Mouse (Mus musculus): ENCODE measurements around the gene Bcas3. TPM values are rescaled to one million over a fixed set of nuclear protein-coding genes. Genes with fewer than 3 reads are reported as not detected.
A peak's percentile ranks its signal among the peaks of the same experiment; 100 is the strongest.

Bcas3 gene
- polyA plus RNA-seq, 1 experiment from 2014 or later = 18.2 TPM

DNA sequence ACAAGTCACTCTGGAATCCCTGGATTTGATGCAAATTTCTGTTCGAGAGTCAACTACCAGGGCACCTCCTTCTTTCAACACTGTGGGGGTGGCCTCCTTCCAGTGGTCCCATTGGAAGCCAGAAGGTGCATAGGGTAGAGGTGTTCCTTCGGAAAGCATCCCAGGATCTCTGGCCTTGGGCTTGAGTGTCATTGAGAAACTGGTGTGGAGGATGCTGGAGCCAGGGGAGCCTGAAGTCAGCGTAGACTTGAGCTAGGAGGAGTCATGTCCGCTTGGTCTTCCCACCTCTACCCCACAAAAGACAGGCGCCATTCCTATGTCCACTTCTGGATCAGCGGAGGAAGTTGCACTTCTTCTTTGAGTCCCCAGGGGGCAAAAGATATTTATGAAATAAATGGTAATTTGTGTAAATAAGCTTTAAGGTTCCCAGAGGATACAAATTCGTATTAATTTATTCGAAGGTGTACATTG, 488.3 kb downstream of the Bcas3 start:
- peaks cover 100% of the 10 kb centered on the region for H3K27me3 ChIP-seq (replicated peaks)
- ATAC-seq = no peak
- H3K4me2 ChIP-seq = peak overlapping the region; percentile 64; the same call in 1 of the 2 replicates
- peaks cover 52% of the 10 kb centered on the region for H3K4me1 ChIP-seq
- no peak overlapping the region for H3K9ac ChIP-seq
- H3K4me3 ChIP-seq = peak overlapping the region; percentile 43; the same call in 1 of the 2 replicates
- no peaks in the 10 kb centered on the region for H3K36me3 ChIP-seq
- 7% methylated on average over 8 of the region's 8 CpGs for WGBS (ENCODE audit: insufficient replicate concordance)
- no peak overlapping the region for H3K27ac ChIP-seq
- H3K9me3 ChIP-seq (replicated peaks) = no peaks in the 10 kb centered on the region

DNA sequence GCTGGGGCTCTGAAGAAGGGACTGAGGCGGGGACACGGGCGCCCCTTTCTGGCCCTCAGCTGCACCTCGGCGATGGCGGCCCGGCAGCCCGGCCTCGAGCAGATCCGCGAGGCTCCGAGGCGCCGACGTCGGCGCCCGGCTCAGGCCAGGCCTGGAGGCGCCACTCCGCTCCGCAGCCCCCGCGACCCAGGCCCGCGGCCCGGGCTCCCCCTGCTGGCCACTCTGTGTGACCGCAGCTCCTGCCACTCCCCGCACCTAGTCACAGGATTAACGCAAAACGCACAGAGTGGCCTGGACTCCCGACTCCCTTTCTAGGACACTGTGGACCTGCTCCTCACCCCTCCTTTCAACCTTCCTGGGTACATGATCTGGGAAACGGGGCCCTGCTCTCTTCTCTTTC, 489.0 kb downstream of the Bcas3 start:
- ATAC-seq = peak; percentile 14; the same call in 1 of the 2 replicates
- Histone ChIP-seq H3K9ac (no peak overlapping the region), H3K4me1 (peaks cover 49% of the 10 kb centered on the region), H3K4me2 (peak overlapping the region; percentile 64), H3K36me3 (no peaks in the 10 kb centered on the region), H3K4me3 (peak overlapping the region; percentile 43), H3K9me3 (replicated peaks) (no peaks in the 10 kb centered on the region), H3K27me3 (replicated peaks) (peaks cover 100% of the 10 kb centered on the region), H3K27ac (no peak overlapping the region)
- WGBS (ENCODE audit: insufficient replicate concordance) = under 1% methylated on average over 24 of the region's 32 CpGs

DNA sequence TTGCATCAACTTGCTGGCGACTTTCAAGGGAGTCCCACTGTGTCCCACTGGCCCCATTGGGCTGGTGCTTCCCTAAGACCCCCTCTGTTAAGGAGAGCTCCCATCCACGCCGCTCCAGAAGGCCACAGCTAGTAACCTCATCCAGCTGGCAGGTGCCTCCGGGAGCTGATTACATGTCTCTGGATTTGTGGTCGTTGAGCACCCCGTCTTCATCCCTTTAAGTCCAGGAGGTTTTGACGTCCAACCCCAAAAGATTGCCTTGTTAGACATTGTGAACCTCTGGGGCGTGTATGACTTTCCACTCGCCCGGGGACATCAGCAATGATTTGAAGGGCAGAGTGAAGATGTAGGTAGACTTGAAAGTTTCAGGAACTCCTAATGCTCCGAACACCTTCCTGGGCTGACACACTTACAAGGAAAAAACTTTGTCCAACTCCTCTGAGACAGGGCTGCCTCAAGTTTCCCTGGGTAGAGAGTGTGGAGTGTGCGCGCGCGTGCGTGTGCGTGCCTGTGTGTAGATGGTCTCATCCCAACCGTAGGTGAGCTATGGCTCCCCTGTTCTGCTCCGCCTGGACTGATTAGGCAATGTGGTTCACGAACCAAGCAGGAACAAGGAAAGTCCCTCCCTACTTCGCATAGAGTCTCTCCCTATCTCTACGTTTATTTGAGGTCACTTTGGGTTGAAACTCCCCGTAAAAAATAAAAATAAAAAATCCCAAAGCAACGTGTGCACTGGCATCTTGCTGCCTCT, 489.8 kb downstream of the Bcas3 start:
- Histone ChIP-seq H3K36me3 (no peaks in the 10 kb centered on the region), H3K4me3 (peak overlapping the region; percentile 51), H3K4me2 (peak overlapping the region; percentile 81), H3K27me3 (replicated peaks) (peaks cover 99% of the 10 kb centered on the region), H3K9ac (no peak overlapping the region), H3K9me3 (replicated peaks) (no peaks in the 10 kb centered on the region), H3K27ac (no peak overlapping the region), H3K4me1 (peaks cover 43% of the 10 kb centered on the region)
- ATAC-seq = no peak
- WGBS (ENCODE audit: insufficient replicate concordance) = 6% methylated on average over 24 of the region's 24 CpGs

DNA sequence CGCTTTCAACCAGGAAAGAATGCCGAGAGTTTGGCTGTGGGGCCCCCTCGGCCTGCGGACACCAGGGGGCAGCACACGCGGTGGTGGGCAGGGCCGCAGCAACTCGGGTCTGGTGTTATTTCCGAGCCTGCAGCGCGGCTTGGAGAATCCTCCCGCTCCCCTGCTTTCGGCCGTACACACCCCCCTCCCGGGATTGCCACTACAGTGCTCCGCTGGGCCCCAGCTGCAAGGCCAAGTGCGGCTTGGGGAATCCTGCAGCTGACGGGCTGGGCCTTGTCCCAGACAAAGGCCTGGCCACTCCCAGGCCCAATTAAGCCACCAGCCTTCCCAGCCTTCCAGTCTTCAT, 490.4 kb downstream of the Bcas3 start:
- peak overlapping the region; percentile 28; the same call in 1 of the 2 replicates for H3K9ac ChIP-seq
- peak; percentile 40 for ATAC-seq
- no peak overlapping the region for H3K27ac ChIP-seq
- 1% methylated on average over 18 of the region's 18 CpGs for WGBS (ENCODE audit: insufficient replicate concordance)
- peak overlapping the region; percentile 51 for H3K4me3 ChIP-seq
- peaks cover 98% of the 10 kb centered on the region for H3K27me3 ChIP-seq (replicated peaks)
- H3K36me3 ChIP-seq = no peaks in the 10 kb centered on the region
- H3K9me3 ChIP-seq (replicated peaks) = no peaks in the 10 kb centered on the region
- peaks cover 39% of the 10 kb centered on the region for H3K4me1 ChIP-seq
- peak overlapping the region; percentile 81 for H3K4me2 ChIP-seq

DNA sequence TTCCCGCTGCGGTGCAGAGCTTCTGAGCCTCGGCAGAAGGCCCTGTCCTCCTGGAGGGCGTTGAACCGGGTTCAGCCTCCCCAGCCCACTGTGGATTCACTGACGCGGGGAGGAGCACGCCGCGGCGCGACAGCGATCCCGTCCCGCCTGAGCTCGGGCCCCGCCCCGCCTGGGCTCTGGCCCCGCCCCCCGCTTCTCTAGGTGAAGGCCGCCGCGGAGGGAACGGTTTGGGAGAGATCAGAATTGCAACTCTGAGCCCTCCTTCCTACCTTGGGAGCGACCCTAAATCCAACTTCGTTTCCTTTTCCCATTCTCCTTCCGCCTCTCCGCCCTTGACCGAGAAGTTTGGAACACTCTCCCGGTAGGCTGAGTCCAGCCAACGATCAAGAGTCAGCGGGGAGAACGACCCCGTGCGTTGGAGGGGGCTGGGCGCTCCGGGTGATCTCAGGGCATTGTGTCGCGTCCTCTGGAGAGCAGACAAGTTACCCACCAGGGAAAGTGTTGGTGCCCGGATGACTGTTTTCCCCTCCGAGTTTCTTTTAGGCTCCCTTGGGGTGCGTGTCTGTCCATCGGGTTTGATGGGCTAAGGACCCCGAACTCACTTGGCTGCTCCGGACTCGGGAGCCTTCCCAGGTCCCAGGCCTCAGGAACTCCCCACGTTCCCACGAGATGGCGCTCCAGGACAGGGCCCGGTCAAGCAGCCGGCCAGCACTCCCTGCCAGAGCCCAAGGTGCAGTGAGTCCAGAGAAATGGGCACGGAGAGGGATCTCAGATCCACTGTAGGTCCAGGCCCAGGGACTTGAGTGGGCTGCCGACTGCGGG, 491.4 kb downstream of the Bcas3 start:
- Histone ChIP-seq H3K9ac (peak overlapping the region; percentile 28), H3K27me3 (replicated peaks) (peaks cover 94% of the 10 kb centered on the region), H3K4me2 (peak overlapping the region; percentile 81), H3K4me3 (peak overlapping the region; percentile 51), H3K9me3 (replicated peaks) (no peaks in the 10 kb centered on the region), H3K4me1 (peaks cover 39% of the 10 kb centered on the region), H3K36me3 (no peaks in the 10 kb centered on the region), H3K27ac (no peak overlapping the region; the same call in 1 of the 2 replicates)
- under 1% methylated on average over 54 of the region's 54 CpGs for WGBS (ENCODE audit: insufficient replicate concordance)
- ATAC-seq = peak; percentile 61

DNA sequence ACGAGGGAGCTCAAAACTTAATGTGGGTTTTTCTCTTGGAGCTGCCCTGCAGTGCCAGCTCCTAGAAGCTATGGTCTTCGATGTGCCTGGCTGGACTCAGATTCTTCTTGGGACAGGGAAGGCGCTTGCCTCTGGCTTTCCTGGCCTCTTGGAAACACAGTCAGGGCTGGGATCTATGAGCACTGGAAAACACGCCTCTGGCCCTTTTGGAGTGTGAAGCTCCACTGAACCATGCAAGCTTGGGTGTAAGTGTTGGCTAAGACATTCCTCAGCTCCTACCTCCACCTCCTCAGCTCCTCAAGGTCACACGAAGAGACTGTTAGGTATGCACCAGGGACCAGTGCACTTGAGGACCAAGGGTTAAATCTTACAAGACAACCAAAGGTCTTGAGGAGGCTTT, 492.0 kb downstream of the Bcas3 start:
- Histone ChIP-seq H3K27me3 (replicated peaks) (peaks cover 92% of the 10 kb centered on the region), H3K27ac (no peak overlapping the region), H3K4me3 (peak overlapping the region; percentile 51), H3K36me3 (no peaks in the 10 kb centered on the region), H3K9ac (no peak overlapping the region), H3K4me1 (peaks cover 39% of the 10 kb centered on the region), H3K4me2 (peak overlapping the region; percentile 81), H3K9me3 (replicated peaks) (no peaks in the 10 kb centered on the region)
- no peak for ATAC-seq
- WGBS (ENCODE audit: insufficient replicate concordance) = 28% methylated on average over 5 of the region's 5 CpGs

DNA sequence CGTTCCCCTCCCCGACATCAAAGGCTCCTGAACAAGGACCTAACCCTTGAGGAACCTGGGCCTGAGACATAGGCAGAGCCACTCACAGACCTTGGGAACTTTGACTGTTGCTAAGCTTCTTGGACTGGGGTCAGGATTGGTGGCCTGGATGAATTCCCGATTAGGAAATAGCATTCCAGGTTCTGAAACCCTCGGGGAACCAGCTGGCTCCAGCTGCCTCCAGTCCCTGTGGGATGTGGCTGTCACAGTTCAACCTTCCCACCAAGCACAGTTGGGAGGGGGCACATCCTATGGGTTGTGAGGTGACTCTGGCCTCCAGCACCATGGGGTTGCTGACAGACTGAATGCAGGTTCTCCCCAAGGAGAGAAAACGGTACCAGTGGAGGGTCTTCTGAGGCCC, 493.0 kb downstream of the Bcas3 start:
- Histone ChIP-seq H3K27ac (no peak overlapping the region), H3K4me3 (no peak overlapping the region), H3K4me2 (no peak overlapping the region), H3K9ac (no peak overlapping the region), H3K9me3 (replicated peaks) (no peaks in the 10 kb centered on the region), H3K27me3 (replicated peaks) (peaks cover 90% of the 10 kb centered on the region), H3K36me3 (no peaks in the 10 kb centered on the region), H3K4me1 (peaks cover 34% of the 10 kb centered on the region)
- no peak for ATAC-seq
- WGBS (ENCODE audit: insufficient replicate concordance) = 42% methylated on average over 5 of the region's 5 CpGs

DNA sequence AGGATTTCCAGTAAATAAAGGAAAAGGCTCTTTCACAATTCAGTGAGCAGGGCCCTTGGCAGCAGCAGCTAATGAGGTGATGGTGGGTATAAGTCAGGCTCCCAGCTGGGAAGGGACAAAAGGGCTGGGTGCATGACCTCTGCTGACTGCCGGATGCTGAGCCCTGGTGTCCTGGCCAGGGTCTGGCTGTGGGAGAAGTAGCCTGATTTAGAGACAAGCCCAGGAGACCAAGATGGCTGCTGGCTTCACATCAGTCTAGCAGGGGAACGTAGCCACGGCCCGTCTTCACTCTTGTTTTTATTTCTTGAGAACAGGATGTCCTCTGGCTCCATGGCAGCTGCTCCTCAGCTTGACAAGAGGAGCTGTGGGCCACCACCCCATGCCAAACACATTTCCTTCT, 493.5 kb downstream of the Bcas3 start:
- ATAC-seq = no peak
- Histone ChIP-seq H3K4me2 (no peak overlapping the region), H3K9ac (no peak overlapping the region), H3K4me1 (peaks cover 33% of the 10 kb centered on the region), H3K36me3 (no peaks in the 10 kb centered on the region), H3K27ac (no peak overlapping the region), H3K9me3 (replicated peaks) (no peaks in the 10 kb centered on the region), H3K27me3 (replicated peaks) (peaks cover 88% of the 10 kb centered on the region), H3K4me3 (no peak overlapping the region)
- 57% methylated on average over 4 of the region's 4 CpGs for WGBS (ENCODE audit: insufficient replicate concordance)

DNA sequence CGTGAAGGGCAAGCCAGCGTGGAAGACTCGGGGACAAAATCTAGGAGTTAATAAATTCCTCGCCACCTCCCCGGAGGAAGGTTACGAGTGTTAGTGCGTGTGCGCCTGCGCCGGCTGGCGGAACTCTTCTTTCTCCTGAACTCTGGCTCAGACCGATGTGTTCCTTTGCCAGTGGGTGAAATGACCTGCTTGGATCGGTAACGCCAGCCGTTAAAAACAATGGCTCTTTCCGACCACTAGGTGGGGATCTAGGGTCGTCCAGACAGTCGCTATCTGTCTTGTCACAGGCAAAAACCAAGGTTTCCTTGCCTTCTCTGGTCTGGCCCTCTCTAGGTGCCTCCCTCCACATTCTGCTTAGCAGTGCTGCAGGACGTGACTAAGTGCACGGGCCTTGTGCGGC, 496.1 kb downstream of the Bcas3 start:
- Histone ChIP-seq H3K9ac (no peak overlapping the region), H3K27ac (no peak overlapping the region), H3K36me3 (no peaks in the 10 kb centered on the region), H3K9me3 (replicated peaks) (no peaks in the 10 kb centered on the region), H3K4me1 (peaks cover 9% of the 10 kb centered on the region), H3K4me3 (no peak overlapping the region), H3K27me3 (replicated peaks) (peaks cover 63% of the 10 kb centered on the region), H3K4me2 (peak overlapping the region; percentile 44)
- WGBS (ENCODE audit: insufficient replicate concordance) = 6% methylated on average over 21 of the region's 21 CpGs
- peak; percentile 44; the same call in 1 of the 2 replicates for ATAC-seq

DNA sequence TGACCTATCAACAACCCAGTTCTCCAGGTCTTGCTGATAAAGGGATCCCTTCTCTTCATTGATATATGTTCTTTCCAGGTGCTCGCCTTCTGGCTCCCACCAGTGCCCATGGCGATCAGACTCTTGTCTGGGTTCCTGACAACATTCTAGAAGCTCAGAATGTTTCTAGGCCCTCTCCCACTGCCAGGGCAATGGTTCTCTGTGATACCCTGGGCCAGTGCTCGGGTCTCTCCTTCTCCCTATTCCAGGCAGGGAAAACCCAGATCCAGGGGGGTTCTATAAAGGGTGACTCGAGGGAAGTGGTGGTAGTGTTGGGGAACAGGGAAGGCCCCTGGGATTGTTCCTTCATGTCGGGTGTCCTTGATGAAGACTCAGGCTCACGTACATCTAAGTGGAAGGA, 497.3 kb downstream of the Bcas3 start, which contains the start of gene Gm11444:
Gene Gm11444, minus strand, starts transcription at position 101 of the 400 bp plus-strand sequence.
- Histone ChIP-seq H3K4me2 (0 out of 2 replicates have a peak within 1 kb of the TSS, but pooled peaks have one; percentile 44), H3K36me3 (no peaks in the 10 kb centered on the region), H3K27me3 (replicated peaks) (peaks cover 51% of the 10 kb centered on the region), H3K9ac (no peak within 1 kb of the TSS), H3K27ac (no peak within 1 kb of the TSS), H3K4me3 (no peak within 1 kb of the TSS), H3K4me1 (no peaks in the 10 kb centered on the region; the same call in 1 of the 2 replicates), H3K9me3 (replicated peaks) (no peaks in the 10 kb centered on the region)
- 60% methylated on average over 6 of the region's 6 CpGs for WGBS (ENCODE audit: insufficient replicate concordance)
- no peak for ATAC-seq

DNA sequence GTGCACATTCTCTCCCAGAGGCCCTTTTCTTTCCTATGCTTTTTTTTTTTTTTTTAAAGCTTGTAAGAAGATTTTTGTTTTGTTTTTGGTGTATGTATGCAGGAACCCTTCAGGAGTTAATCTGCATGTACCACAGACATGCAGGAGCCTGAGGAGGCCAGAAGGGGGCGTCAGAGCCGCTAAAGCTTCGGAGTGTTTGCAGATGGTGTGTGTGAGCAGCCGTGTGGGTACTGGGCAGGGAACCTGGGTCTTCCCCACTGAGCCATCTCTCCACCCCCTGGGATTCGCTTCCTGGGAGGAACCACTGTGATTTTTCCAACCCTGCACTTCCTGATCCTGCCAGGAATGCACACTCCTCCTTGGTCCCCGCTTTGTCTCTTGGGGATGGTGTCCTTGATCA, 497.8 kb downstream of the Bcas3 start:
- Histone ChIP-seq H3K36me3 (no peaks in the 10 kb centered on the region), H3K9me3 (replicated peaks) (no peaks in the 10 kb centered on the region), H3K4me3 (no peak overlapping the region), H3K27me3 (replicated peaks) (peaks cover 46% of the 10 kb centered on the region), H3K4me2 (no peak overlapping the region), H3K27ac (no peak overlapping the region), H3K9ac (no peak overlapping the region), H3K4me1 (no peaks in the 10 kb centered on the region; the same call in 1 of the 2 replicates)
- no peak for ATAC-seq
- 30% methylated on average over 6 of the region's 6 CpGs for WGBS (ENCODE audit: insufficient replicate concordance)
